Mouse (Mus musculus): ENCODE results near the gene Tifab.

- TF ChIP-seq POLR2A (IDR thresholded peaks at IDR 0.05; ENCODE audit: low read depth, low read length): no peak
- TF ChIP-seq CTCF (IDR thresholded peaks at IDR 0.05; ENCODE audit: extremely low read depth, insufficient read length, insufficient replicate concordance, low read depth, low read length): no peak
These were observed 36.1 kb downstream of the Tifab start for GRCm38 (mm10) chr13:56142382-56143150.

All from small intestine, adult 2 months (tissue).